Mouse (Mus musculus) ES-E14 (cell line): ENCODE measurements around the gene Zdhhc7. TPM values are rescaled to one million over a fixed set of nuclear protein-coding genes. Genes with fewer than 3 reads are reported as not detected.

Experiments
- DNase-seq: peaks from one replicate; pipeline ENCODE4 v3.0.0-alpha.2; 2013; ENCODE audit warnings: low read depth, low spot score
- H3K27ac ChIP-seq: 2 replicates; pipeline ENCODE4 v1.5.1; 2012; ENCODE audit warnings: low read depth, mild to moderate bottlenecking, low read length, moderate library complexity, mixed read lengths; ENCODE audit not compliant: poor library complexity, insufficient read depth, severe bottlenecking
- H3K36me3 ChIP-seq: 2 replicates; pipeline ENCODE4 v1.6.1; 2012; ENCODE audit warnings: mild to moderate bottlenecking, low read length, moderate library complexity, mixed read lengths; ENCODE audit not compliant: control insufficient read depth, poor library complexity, insufficient read depth, severe bottlenecking
- H3K4me1 ChIP-seq, 2 experiments: fragments of 150-350 bp in 1 of 2; sonication (generic) in 1 of 2; 2 replicates each; pipeline ENCODE4 v1.6.1; 2012; ENCODE audit warnings: low read length in 2 of 2, mild to moderate bottlenecking in 1 of 2, mixed read lengths in 1 of 2; ENCODE audit not compliant: control insufficient read depth in 2 of 2, insufficient read depth in 2 of 2, poor library complexity in 1 of 2
- H3K4me3 ChIP-seq, 2 experiments: fragments of 150-350 bp in 1 of 2; sonication (generic) in 1 of 2; 2 replicates each; pipeline ENCODE4 v1.5.1; 2012; ENCODE audit warnings: low read length in 2 of 2, low read depth in 1 of 2, mild to moderate bottlenecking in 1 of 2, mixed read lengths in 1 of 2; ENCODE audit not compliant: insufficient read depth in 1 of 2, poor library complexity in 1 of 2, severe bottlenecking in 1 of 2
- H3K9ac ChIP-seq: 2 replicates; pipeline ENCODE4 v1.6.1; 2012; ENCODE audit warnings: low read depth, mild to moderate bottlenecking, low read length, mixed read lengths; ENCODE audit not compliant: poor library complexity, insufficient read depth, severe bottlenecking
- H3K9me3 ChIP-seq: fragments of 150-350 bp; sonication (generic); 2 replicates; pipeline ENCODE4 v1.6.1; 2012; ENCODE audit warnings: low read depth, mild to moderate bottlenecking, low read length; ENCODE audit not compliant: control insufficient read depth, insufficient read depth
- CHD2 ChIP-seq: IDR thresholded peaks from 2 replicates; pipeline ENCODE4 v1.6.1; 2014; ENCODE audit warnings: mild to moderate bottlenecking, low read depth, low read length, inconsistent platforms
- HCFC1 ChIP-seq: IDR thresholded peaks from 2 replicates; pipeline ENCODE4 v1.6.1; 2012; ENCODE audit warnings: low read length, inconsistent platforms, borderline replicate concordance; ENCODE audit not compliant: insufficient read depth
- MAFK ChIP-seq: IDR thresholded peaks from 2 replicates; pipeline ENCODE4 v1.6.1; 2014; ENCODE audit warnings: mild to moderate bottlenecking, low read depth, low read length, inconsistent platforms; ENCODE audit not compliant: insufficient read depth
- ZC3H11A ChIP-seq: IDR thresholded peaks from 2 replicates; pipeline ENCODE4 v1.6.1; 2012; ENCODE audit warnings: low read depth, mild to moderate bottlenecking, inconsistent platforms, low read length, borderline replicate concordance
- ZNF384 ChIP-seq: IDR thresholded peaks from 2 replicates; pipeline ENCODE4 v1.6.1; 2012; ENCODE audit warnings: low read depth, low read length, inconsistent platforms
- in situ Hi-C, 2 experiments: fragments of 600-800 bp; cut with MboI; formaldehyde crosslinking; loops; one replicate each; pipeline ENCODE4 v1.15.1; 2025; ENCODE audit warnings: low sequenced_read_pairs in 2 of 2, inconsistent platforms in 1 of 2; ENCODE audit not compliant: unreplicated experiment in 2 of 2
- total RNA-seq: library from RNA; depleted of rRNA; stranded (reverse); fragments of 300-350 nt; gene quantifications from 2 replicates; pipeline ENCODE4 v1.2.3, GENCODE M21; 2012

Zdhhc7 gene
- total RNA-seq, 1 experiment, result 35.4 TPM

- Histone ChIP-seq H3K27ac (no peak overlapping the region), H3K4me1 (no peaks in the 10 kb centered on the region), H3K36me3 (no peaks in the 10 kb centered on the region), H3K9ac (no peak overlapping the region), H3K4me3 (no peak overlapping the region), H3K9me3 (no peaks in the 10 kb centered on the region)
- no peak for DNase-seq
- TF ChIP-seq MAFK (no peak), CHD2 (no peak), HCFC1 (no peak), ZNF384 (no peak), ZC3H11A (no peak)
- in situ Hi-C loops, result no loop called here
Observed at GRCm38 (mm10) chr8:120133169-120133568, 31.9 kb upstream of the Zdhhc7 start.

- H3K27ac ChIP-seq, result no peak overlapping the region
- H3K9ac ChIP-seq, result no peak overlapping the region
- in situ Hi-C loops, result no loop called here
- H3K9me3 ChIP-seq, result no peaks in the 10 kb centered on the region
- no peak for DNase-seq
- no peak for TF ChIP-seq ZC3H11A
- no peak for TF ChIP-seq HCFC1
- no peak for TF ChIP-seq CHD2
- no peaks in the 10 kb centered on the region for H3K36me3 ChIP-seq
- H3K4me3 ChIP-seq, result no peak overlapping the region
- H3K4me1 ChIP-seq, result no peaks in the 10 kb centered on the region
Observed at GRCm38 (mm10) chr8:120131158-120131557, 29.9 kb upstream of the Zdhhc7 start.

DNA sequence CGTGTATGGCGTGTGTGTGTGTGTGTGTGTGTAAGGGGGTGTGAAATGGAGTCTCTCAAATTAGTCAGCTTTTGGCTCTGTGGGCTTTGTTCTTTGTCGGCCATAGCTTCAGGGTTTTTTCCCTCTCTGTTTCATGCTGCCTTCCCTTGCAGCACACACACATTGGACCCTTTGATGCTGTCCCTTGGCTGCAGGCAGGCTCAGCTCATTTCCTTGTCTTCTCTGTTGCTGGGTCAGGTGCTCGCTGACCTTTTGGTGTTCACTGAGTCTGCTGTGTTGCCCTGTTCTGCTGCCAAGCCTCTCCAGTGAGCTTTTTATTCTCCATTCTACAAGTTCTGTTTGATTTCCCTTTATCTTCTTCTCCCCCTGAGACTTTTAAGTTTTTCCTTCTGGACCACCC, 28.3 kb upstream of the Zdhhc7 start:
- H3K4me1 ChIP-seq, result no peaks in the 10 kb centered on the region
- in situ Hi-C loops, result no loop called here

DNA sequence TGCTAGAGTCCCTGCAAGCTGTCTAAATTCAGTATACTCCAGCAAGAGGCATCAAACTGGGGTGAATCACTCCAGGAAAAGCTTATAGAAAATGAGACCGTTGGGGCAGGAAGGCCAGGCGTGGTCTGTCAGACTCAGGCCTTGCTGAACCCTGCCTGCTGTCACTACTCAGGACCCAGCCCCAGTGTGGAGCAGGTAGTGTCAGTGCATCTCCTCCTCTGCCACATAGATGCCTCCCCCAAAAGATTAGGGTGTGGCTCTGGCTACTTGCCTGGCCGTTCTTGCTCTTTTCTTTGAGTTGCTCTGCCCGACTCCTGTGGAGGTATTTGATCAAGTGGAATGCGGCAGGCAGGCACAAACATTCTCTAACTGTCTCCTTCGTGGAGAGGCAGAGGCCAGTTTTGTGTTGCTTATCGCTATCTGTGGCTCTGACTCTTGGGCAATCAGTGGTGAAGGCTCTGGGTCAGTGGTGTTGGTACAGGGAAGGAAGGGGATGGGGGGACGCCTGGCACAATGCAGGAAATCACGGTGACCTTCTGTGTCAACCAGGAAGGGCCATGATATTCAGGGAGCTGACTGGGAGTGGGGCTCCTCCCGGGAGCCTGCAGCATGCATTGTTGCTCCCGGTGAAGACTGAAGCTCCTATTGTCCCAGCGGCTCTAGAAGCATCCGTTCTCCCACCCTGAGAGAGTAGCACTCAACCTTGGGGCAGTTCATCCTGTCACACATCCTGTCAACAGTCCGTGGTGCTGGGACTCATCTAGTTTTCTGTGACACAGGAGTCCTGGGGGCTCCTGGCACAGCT, 25.3 kb upstream of the Zdhhc7 start:
- DNase-seq, result no peak

More for the DNA sequence above, 28.3 kb upstream of the Zdhhc7 start:
- TF ChIP-seq ZNF384 (no peak), ZC3H11A (no peak), HCFC1 (no peak), MAFK (no peak), CHD2 (no peak)
- H3K4me3 ChIP-seq, result no peak overlapping the region
- DNase-seq, result no peak
- no peak overlapping the region for H3K9ac ChIP-seq
- no peak overlapping the region for H3K27ac ChIP-seq
- H3K36me3 ChIP-seq, result no peaks in the 10 kb centered on the region
- no peaks in the 10 kb centered on the region for H3K9me3 ChIP-seq

More for the DNA sequence above, 25.3 kb upstream of the Zdhhc7 start:
- Histone ChIP-seq H3K4me3 (no peak overlapping the region), H3K36me3 (no peaks in the 10 kb centered on the region), H3K9ac (no peak overlapping the region), H3K4me1 (no peaks in the 10 kb centered on the region), H3K9me3 (no peaks in the 10 kb centered on the region), H3K27ac (no peak overlapping the region)
- TF ChIP-seq ZC3H11A (no peak), MAFK (no peak), ZNF384 (no peak), HCFC1 (no peak), CHD2 (no peak)
- in situ Hi-C loops, result no loop called here
